Mouse (Mus musculus): ENCODE results near the gene Pcmt1. TPM values are rescaled to one million over a fixed set of nuclear protein-coding genes. Genes with fewer than 3 reads are reported as not detected.

Gene Pcmt1
- polyA plus RNA-seq, 1 experiment from 2014 or later, result 124 TPM

DNA sequence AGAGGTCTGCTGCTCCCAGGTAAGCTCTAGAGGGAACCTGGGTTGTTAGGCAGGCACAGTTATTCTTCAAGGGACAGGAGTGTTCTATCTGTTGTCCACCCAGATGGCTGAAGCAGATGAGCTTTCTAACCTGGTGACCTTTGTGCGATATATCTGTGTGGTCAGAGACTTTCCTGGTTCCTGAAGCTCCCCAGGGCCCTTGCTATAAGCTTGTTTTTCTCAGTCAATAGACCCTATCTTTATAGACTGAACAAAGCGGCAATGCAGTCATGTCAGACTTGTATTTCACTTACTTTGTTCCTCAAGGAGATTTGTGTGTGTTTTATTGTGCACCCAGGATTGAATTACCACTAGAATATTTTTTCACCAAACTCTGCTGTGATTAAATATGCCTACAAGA is 29.9 kb downstream of the Pcmt1 start:
- no peak overlapping the region for H3K4me3 ChIP-seq (ENCODE audit: low read length)
- H3K27me3 ChIP-seq (ENCODE audit: insufficient read depth, low read length), result no peaks in the 10 kb centered on the region
- no peak overlapping the region for H3K27ac ChIP-seq (ENCODE audit: low read length)
- peaks cover 25% of the 10 kb centered on the region for H3K36me3 ChIP-seq (ENCODE audit: insufficient read depth, low read length)
- 53% methylated on average over 2 of the region's 2 CpGs for WGBS
- H3K4me1 ChIP-seq (ENCODE audit: insufficient read depth, low read length), result no peaks in the 10 kb centered on the region
- peak; percentile 51; the same call in 1 of the 2 replicates for ATAC-seq (ENCODE audit: low FRiP score, low TSS enrichment)
- H3K9me3 ChIP-seq (ENCODE audit: low read length), result no peaks in the 10 kb centered on the region
- H3K4me2 ChIP-seq (replicated peaks; ENCODE audit: low read depth, low read length), result no peak overlapping the region
- no peak overlapping the region for H3K9ac ChIP-seq (replicated peaks; ENCODE audit: low read length)

DNA sequence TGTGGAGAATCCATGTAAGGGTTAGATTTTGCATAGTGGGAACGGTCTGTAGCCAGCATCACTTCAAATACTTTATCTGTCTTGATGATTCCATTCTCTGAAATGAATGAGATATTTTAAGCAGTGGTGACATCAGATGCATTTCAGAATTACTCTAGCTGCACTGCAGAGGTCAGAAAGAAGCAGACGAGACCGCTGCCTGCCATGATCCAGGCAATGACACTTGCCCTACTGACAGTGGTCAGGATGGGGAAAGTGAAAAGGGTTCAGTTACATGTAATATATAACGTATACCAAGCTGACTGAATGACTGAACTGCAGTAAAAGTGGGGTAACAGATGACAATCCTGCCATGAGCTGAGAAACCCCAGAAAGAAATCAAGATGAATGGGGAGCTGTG is 31.9 kb downstream of the Pcmt1 start:
- Histone ChIP-seq H3K27ac (ENCODE audit: low read length) (no peak overlapping the region), H3K4me3 (ENCODE audit: low read length) (no peak overlapping the region), H3K9ac (replicated peaks; ENCODE audit: low read length) (no peak overlapping the region), H3K9me3 (ENCODE audit: low read length) (no peaks in the 10 kb centered on the region), H3K27me3 (ENCODE audit: insufficient read depth, low read length) (no peaks in the 10 kb centered on the region), H3K4me1 (ENCODE audit: insufficient read depth, low read length) (no peaks in the 10 kb centered on the region), H3K4me2 (replicated peaks; ENCODE audit: low read depth, low read length) (no peak overlapping the region), H3K36me3 (ENCODE audit: insufficient read depth, low read length) (peaks cover 30% of the 10 kb centered on the region)
- ATAC-seq (ENCODE audit: low FRiP score, low TSS enrichment), result no peak
- 71% methylated on average over 4 of the region's 4 CpGs for WGBS

DNA sequence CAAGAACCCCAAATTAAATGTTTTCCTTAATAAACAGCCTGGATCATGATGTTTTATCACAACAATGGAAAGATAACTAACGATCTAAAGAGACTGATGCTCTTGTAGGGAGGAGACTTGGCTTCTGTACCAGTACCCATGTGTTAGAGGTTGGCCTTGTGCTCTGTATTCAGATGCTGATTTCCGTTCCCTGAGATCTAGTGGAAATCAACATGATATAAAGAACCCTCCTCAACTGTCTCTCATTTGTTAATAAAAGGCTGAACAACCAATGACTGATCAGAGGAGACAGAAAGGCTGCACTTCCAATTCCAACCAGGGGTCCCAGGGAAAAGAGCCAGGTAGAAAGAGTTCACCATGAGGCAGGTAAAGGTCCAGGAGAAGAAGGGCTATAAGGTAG is 35.0 kb downstream of the Pcmt1 start:
- peaks cover 48% of the 10 kb centered on the region for H3K36me3 ChIP-seq (ENCODE audit: insufficient read depth, low read length)
- H3K9me3 ChIP-seq (ENCODE audit: low read length), result no peaks in the 10 kb centered on the region
- H3K27me3 ChIP-seq (ENCODE audit: insufficient read depth, low read length), result no peaks in the 10 kb centered on the region
- WGBS, result 92% methylated on average over 2 of the region's 2 CpGs
- no peak overlapping the region for H3K27ac ChIP-seq (ENCODE audit: low read length)
- H3K4me3 ChIP-seq (ENCODE audit: low read length), result no peak overlapping the region
- H3K9ac ChIP-seq (replicated peaks; ENCODE audit: low read length), result no peak overlapping the region
- H3K4me1 ChIP-seq (ENCODE audit: insufficient read depth, low read length), result no peaks in the 10 kb centered on the region
- ATAC-seq (ENCODE audit: low FRiP score, low TSS enrichment), result no peak
- no peak overlapping the region for H3K4me2 ChIP-seq (replicated peaks; ENCODE audit: low read depth, low read length)

DNA sequence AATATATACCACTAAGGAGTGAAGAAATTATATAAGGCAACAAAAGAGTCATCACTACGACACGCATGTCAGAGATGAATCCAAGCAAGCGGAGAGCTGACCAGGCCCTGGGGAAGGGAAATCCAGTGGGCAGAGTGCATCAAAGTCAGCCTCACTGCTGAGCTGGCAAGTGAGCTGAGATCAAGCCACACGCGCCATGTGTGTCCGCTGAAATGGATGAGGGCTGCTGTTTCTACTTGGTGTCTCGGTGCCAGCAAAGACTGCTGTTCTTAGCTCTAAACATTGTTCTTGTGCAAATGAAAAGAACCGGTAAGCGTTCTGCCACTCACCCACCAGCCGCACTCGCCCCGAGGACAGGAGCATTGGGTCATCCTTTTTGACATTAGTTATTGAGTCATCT is 40.6 kb downstream of the Pcmt1 start:
- Histone ChIP-seq H3K4me2 (replicated peaks; ENCODE audit: low read depth, low read length) (no peak overlapping the region), H3K4me3 (ENCODE audit: low read length) (no peak overlapping the region), H3K36me3 (ENCODE audit: insufficient read depth, low read length) (peaks cover 49% of the 10 kb centered on the region), H3K9ac (replicated peaks; ENCODE audit: low read length) (no peak overlapping the region), H3K27ac (ENCODE audit: low read length) (no peak overlapping the region), H3K9me3 (ENCODE audit: low read length) (no peaks in the 10 kb centered on the region), H3K4me1 (ENCODE audit: insufficient read depth, low read length) (no peaks in the 10 kb centered on the region), H3K27me3 (ENCODE audit: insufficient read depth, low read length) (no peaks in the 10 kb centered on the region)
- no peak for ATAC-seq (ENCODE audit: low FRiP score, low TSS enrichment)
- 97% methylated on average over 12 of the region's 12 CpGs for WGBS

DNA sequence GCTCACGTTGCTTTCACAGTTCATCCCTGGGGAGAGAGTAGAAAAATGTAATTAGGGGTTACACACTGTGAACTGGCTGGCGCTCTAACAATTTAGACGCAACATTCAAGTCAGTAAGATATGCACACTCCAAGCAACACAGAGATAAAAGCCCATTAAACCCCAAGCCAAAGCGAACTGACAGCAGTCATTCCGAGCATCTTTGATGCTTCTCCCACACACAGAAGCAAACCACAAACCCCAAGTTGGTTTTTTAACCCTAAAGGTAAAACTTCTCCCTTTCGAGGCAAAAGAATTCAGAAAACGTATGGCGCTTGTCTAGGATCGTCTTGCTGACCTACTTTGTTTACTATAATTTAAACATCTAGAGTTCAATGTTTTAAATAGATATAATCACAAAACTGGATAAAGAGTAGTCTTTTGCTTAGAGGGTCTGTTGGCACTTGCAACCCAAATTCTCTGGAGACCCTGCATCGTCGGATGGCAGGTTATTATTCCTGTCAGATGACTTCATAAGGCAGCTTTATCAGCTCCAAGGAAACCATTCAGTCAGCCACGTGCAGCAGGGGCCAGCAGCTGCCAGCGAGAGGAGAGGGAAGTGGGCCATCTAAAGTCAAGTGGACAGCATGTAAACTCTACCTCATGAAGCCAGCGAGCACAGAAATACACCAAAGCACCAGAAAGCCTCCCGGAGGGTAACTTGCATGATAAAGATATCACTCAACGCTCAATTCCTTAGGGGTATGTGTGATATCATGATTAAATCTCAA is 49.8 kb downstream of the Pcmt1 start:
- H3K27ac ChIP-seq (ENCODE audit: low read length), result no peak overlapping the region
- peaks cover 7% of the 10 kb centered on the region; the same call in 1 of the 2 replicates for H3K36me3 ChIP-seq (ENCODE audit: insufficient read depth, low read length)
- WGBS, result 87% methylated on average over 16 of the region's 16 CpGs
- no peak for ATAC-seq (ENCODE audit: low FRiP score, low TSS enrichment)
- no peaks in the 10 kb centered on the region for H3K27me3 ChIP-seq (ENCODE audit: insufficient read depth, low read length)
- no peak overlapping the region for H3K4me3 ChIP-seq (ENCODE audit: low read length)
- no peak overlapping the region for H3K4me2 ChIP-seq (replicated peaks; ENCODE audit: low read depth, low read length)
- H3K9me3 ChIP-seq (ENCODE audit: low read length), result no peaks in the 10 kb centered on the region
- no peak overlapping the region for H3K9ac ChIP-seq (replicated peaks; ENCODE audit: low read length)
- H3K4me1 ChIP-seq (ENCODE audit: insufficient read depth, low read length), result no peaks in the 10 kb centered on the region

DNA sequence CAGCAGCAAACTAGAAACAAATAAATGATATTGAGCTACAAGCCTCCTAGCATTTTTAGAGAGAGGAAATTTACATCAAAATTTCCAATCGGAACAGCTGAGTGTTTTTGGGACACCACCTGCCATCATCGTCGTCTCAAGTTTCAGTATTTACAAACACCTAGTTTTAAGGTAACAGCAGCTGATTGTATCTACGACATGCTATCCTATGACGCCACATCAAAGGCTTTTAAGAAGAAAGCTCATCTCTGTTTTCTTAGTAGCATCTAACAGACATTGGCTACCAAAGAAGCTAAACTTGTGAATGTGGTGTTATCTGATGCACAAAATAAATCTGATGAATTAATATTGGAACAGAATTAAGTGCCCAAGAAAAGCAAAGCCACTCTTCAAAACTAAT is 50.6 kb downstream of the Pcmt1 start:
- Histone ChIP-seq H3K9me3 (ENCODE audit: low read length) (no peaks in the 10 kb centered on the region), H3K4me1 (ENCODE audit: insufficient read depth, low read length) (no peaks in the 10 kb centered on the region), H3K27ac (ENCODE audit: low read length) (no peak overlapping the region), H3K4me2 (replicated peaks; ENCODE audit: low read depth, low read length) (no peak overlapping the region), H3K36me3 (ENCODE audit: insufficient read depth, low read length) (peaks cover 7% of the 10 kb centered on the region; the same call in 1 of the 2 replicates), H3K4me3 (ENCODE audit: low read length) (no peak overlapping the region), H3K27me3 (ENCODE audit: insufficient read depth, low read length) (no peaks in the 10 kb centered on the region), H3K9ac (replicated peaks; ENCODE audit: low read length) (no peak overlapping the region)
- no peak for ATAC-seq (ENCODE audit: low FRiP score, low TSS enrichment)
- WGBS, result 91% methylated on average over 5 of the region's 5 CpGs

DNA sequence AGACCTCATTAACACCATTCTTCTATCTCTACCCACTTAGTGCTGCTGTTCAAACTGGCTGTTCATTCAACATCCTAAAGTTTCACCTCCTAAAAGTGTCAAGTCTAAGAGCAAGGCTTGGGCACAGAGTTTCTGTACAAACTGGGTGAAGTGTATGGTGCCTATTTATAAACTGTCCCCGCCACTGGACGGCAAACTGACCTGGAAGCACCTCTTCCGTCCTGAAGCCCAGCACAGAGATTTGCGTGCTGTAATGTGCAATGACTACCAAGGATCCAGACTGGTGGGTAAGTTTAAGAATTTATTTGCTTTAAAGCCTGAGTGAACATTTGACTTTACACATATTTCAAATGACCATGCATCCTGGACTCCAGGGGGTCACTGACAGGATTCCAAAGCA is 51.8 kb downstream of the Pcmt1 start:
- no peaks in the 10 kb centered on the region for H3K9me3 ChIP-seq (ENCODE audit: low read length)
- H3K9ac ChIP-seq (replicated peaks; ENCODE audit: low read length), result no peak overlapping the region
- no peak overlapping the region for H3K4me2 ChIP-seq (replicated peaks; ENCODE audit: low read depth, low read length)
- no peaks in the 10 kb centered on the region for H3K27me3 ChIP-seq (ENCODE audit: insufficient read depth, low read length)
- no peaks in the 10 kb centered on the region for H3K4me1 ChIP-seq (ENCODE audit: insufficient read depth, low read length)
- 78% methylated on average over 4 of the region's 4 CpGs for WGBS
- no peak overlapping the region for H3K27ac ChIP-seq (ENCODE audit: low read length)
- H3K4me3 ChIP-seq (ENCODE audit: low read length), result no peak overlapping the region
- H3K36me3 ChIP-seq (ENCODE audit: insufficient read depth, low read length), result peaks cover 7% of the 10 kb centered on the region; the same call in 1 of the 2 replicates
- ATAC-seq (ENCODE audit: low FRiP score, low TSS enrichment), result no peak

DNA sequence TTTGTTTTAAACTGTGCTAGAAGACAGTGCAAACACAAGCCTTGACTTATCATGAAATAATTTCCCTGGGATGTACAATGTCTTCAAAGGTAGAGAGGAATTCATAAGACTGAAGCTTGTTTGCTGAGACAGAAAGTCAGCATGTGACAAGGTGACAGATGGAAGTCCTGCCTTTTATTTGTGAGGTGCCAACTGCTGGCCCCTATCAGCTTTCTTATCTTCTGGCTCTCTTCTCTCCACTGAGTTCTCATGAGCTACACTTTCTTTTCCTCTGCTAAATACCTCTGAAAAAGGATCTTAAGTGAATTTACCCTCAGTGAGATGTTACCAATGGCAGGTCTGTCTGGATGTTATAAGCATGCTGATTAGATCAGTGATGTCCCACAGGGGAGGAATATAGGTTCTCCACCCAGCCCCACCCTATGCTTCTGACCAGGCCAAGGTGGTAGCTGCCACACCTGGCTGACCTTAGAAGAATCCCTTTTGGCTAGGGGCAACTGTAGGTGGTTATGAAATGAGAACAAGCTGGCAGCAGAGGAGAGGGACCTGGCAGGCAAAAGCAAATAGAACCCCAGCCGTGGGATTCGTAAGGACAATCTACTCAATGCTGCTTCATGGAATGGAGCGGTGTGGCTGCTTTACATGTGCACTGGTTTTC is 56.9 kb downstream of the Pcmt1 start:
- Histone ChIP-seq H3K9me3 (ENCODE audit: low read length) (no peaks in the 10 kb centered on the region), H3K4me2 (replicated peaks; ENCODE audit: low read depth, low read length) (no peak overlapping the region), H3K36me3 (ENCODE audit: insufficient read depth, low read length) (no peaks in the 10 kb centered on the region), H3K9ac (replicated peaks; ENCODE audit: low read length) (no peak overlapping the region), H3K27ac (ENCODE audit: low read length) (no peak overlapping the region), H3K4me1 (ENCODE audit: insufficient read depth, low read length) (no peaks in the 10 kb centered on the region), H3K4me3 (ENCODE audit: low read length) (no peak overlapping the region), H3K27me3 (ENCODE audit: insufficient read depth, low read length) (no peaks in the 10 kb centered on the region)
- no peak for ATAC-seq (ENCODE audit: low FRiP score, low TSS enrichment)
- WGBS, result 92% methylated on average over 3 of the region's 3 CpGs

DNA sequence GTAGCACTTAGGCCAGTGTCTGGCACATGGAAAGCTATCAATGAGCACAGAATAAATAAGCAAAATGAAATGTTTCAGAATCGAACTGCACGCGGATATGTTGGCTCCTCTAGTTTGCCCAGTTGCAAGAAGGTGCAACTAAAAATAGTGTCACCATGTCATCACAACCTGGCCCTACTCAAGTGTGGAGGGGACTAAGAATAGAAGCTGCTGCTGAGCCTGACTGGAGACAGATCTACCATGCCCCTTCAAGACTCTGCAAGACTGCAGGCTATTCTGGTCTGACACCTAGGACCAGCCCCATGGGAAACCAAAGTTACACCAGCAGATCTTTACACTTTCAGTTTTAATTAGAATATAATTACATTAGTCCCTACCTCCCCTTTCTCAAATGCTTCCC is 58.6 kb downstream of the Pcmt1 start:
- ATAC-seq (ENCODE audit: low FRiP score, low TSS enrichment), result no peak
- no peak overlapping the region for H3K27ac ChIP-seq (ENCODE audit: low read length)
- 93% methylated on average over 3 of the region's 3 CpGs for WGBS

DNA sequence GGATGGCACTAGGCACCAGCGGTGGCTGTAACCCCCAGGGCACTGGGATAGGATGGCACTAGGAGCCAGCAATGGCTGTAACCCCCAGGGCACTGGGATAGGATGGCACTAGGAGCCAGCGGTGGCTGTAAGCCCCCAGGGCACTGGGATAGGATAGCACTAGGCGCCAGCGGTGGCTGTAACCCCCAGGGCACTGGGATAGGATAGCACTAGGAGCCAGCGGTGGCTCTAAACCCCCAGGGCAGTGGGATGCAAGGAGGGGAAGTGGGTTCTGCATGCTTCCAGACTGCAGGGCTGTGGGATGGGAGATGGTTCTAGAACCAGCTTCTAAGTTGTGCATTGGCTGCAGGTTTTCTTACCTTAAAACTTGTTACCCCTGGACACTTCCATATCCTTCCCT is 60.2 kb downstream of the Pcmt1 start:
- Histone ChIP-seq H3K27me3 (ENCODE audit: insufficient read depth, low read length) (no peaks in the 10 kb centered on the region), H3K27ac (ENCODE audit: low read length) (no peak overlapping the region), H3K4me2 (replicated peaks; ENCODE audit: low read depth, low read length) (no peak overlapping the region), H3K9me3 (ENCODE audit: low read length) (no peaks in the 10 kb centered on the region), H3K9ac (replicated peaks; ENCODE audit: low read length) (no peak overlapping the region), H3K4me1 (ENCODE audit: insufficient read depth, low read length) (no peaks in the 10 kb centered on the region), H3K36me3 (ENCODE audit: insufficient read depth, low read length) (no peaks in the 10 kb centered on the region), H3K4me3 (ENCODE audit: low read length) (no peak overlapping the region)
- WGBS, result 79% methylated on average over 5 of the region's 5 CpGs
- no peak for ATAC-seq (ENCODE audit: low FRiP score, low TSS enrichment)

More for the DNA sequence above, 58.6 kb downstream of the Pcmt1 start:
- Histone ChIP-seq H3K9ac (replicated peaks; ENCODE audit: low read length) (no peak overlapping the region), H3K4me1 (ENCODE audit: insufficient read depth, low read length) (no peaks in the 10 kb centered on the region), H3K9me3 (ENCODE audit: low read length) (no peaks in the 10 kb centered on the region), H3K27me3 (ENCODE audit: insufficient read depth, low read length) (no peaks in the 10 kb centered on the region), H3K4me3 (ENCODE audit: low read length) (no peak overlapping the region), H3K4me2 (replicated peaks; ENCODE audit: low read depth, low read length) (no peak overlapping the region), H3K36me3 (ENCODE audit: insufficient read depth, low read length) (no peaks in the 10 kb centered on the region)
